Mouse (Mus musculus) heart, adult 10 weeks (tissue): ENCODE data around the gene BC037034. TPM values are rescaled to one million over a fixed set of nuclear protein-coding genes. Genes with fewer than 3 reads are reported as not detected.

Experiments used
- polyA plus RNA-seq: library from polyadenylated mRNA; stranded (reverse); fragments of 350-450 nt; fragmentation: Illumina TruSeq; extraction: RNeasy Lipid Tissue Mini Kit (QIAGEN cat#74804); gene quantifications from one replicate; pipeline ENCODE4 v1.2.3, GENCODE M21; 2014; ENCODE audit warnings: low read depth, low replicate concordance

BC037034 gene
- 7.1 TPM for polyA plus RNA-seq

DNA sequence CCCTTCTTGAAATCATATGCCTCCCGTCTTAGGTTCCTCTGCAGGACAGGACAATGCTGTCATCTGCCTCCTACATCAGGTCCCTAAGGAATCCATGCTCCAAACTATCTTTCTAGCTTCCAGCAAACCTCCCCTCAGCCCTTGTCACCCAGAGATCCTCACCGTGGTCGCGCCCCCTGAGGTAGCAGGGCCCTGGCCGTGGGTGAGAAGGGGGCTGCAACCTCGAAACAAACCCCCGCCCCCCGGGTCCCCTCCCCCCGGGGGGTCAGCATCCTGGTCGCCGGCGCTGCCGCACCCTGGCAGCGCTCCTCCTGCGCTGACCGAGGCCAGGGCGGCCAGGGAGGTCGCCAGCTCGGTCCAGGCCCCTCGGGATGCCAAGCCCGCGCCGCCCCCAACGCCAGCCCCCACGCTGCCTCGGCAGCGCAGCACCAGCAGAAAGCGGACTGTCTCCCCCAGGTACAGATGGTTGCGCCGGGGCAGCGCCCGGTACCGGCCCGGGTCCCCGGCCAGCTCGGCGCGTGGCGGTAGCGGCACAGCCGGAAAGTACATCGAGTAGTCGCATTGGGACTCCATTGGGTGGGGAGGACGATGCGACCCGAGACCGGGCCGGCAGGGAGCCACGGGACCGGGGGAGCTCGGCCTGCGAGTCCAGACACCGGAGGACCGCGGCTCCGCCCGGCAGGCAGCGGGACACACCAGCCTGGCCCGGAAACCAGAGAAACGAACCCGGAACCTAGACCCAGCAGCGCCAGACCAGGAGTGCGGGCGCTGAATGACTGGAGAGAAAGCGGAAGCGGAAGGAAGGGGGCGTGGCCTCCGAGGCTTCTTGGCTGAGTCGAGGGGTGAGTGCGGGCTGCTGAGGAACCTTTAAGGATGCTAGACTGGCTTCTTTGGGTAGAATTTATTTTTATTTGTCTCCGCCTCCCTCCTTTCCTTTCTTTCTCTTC lies at the start of gene BC037034:
Gene BC037034 (minus strand): TSS at position 774 of the 947 bp plus-strand sequence.

DNA sequence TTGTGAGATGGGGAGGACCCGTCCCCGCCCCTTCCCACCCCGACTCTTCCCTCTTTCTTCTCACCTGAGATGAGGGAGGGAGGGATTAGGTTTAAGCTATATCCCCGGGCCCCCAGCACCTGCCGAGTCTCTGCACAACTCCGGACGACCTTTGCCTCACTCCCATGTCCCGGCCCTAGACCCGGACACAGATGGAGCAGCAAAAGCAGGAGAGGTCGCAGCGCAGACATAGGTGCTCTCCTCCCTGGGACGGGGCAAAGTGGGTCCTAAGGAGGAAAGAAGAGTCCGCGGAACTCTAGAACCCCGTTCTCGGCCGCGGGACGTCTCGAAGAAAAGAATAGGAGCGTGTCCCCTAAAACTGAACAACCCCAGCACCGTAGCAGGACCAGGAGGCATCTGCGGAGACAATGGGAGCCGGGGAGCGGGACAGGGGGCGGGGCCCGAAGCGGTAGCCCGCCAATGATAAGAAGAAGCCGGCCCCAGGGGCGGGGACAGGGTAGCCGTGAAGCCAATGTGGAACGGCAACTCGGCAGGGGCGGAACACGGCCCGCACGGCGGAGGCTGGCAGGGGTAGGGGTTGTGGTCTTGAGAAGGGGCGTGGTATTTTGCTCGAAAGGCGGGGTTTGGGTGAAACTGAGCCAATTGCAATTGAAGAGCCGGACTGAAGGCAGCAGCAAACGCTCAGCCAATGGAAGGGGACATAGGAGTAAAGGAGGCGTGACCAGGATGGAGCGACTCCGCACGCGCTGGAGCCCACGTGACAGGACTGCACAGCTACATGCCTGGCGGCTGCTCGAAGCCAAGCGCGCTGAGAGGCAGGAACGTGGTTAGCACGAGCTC lies 16.0 kb upstream of the BC037034 start, which contains the start of the genes Gm43720, Gpc2 and Stag3:
Gene Gm43720 (minus strand): TSS at position 374 of the 840 bp plus-strand sequence.
Gene Gpc2 (minus strand): TSS at position 421 of the 840 bp plus-strand sequence.
Gene Stag3 (plus strand): TSS at position 656 of the 840 bp plus-strand sequence.

DNA sequence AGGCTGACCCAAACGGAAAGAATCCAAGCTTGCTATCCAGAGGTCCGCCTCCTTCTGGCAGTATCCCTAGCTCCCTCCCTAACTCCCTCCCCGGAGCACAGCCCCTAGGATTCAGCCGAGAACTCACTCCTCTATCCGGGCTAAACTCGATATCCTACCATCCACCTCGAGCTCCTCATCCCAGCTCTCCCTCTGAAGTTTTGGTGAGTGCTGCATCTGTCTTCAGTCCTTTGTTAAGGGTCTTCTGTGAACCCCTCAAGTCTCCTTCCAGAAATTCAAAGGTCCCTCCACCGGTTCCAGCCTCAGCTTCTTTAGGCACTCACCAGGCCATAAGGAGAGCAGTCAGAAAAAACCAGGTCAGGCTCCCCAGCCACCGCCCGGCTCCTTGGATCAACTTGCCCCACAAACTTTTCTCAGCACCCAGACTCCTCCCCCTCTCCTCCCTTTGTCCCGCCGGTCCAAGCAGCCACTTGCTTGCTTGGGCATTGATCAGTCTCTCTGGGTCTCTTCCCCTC lies 8.6 kb upstream of the BC037034 start, which contains the start of gene Gal3st4:
Gene Gal3st4 (minus strand): TSS at position 432 of the 515 bp plus-strand sequence.

DNA sequence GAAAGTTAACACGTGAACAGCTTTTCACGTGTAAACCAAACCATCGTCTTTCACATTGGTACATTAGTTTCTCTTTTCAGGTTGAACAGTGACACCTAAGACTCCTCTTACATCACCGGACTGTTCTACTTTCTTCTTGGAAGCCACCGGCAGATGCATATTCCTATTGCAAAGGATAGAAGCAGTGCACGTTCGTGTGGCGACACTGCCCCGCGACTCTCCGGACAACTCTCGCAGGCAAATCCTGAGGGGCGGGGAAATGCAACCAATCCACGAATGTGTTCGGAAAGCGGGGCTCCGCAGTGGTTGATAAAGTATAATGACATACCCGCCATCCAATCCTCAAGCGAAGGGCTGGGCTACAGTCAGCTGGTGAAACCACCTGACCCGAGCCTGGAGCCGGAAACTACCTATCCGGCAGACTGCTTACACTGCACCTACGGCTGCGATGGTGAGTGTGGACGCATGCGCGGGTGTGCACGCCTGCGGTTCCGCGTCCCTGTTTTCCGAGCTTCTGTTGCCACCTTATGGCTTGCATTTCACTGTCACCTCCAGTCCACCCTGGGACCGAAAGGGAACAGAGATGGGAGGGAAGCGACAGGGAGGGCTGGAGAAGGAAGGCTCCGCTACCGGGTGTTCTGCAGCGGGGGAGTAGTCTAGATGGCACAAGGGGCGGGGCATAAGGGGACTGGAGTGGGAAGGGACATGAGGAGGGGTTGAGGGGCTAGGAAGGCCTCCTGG lies 8.3 kb downstream of the BC037034 start, which contains the start of gene Lamtor4:
Gene Lamtor4 (plus strand): TSS at position 130 of the 741 bp plus-strand sequence.

DNA sequence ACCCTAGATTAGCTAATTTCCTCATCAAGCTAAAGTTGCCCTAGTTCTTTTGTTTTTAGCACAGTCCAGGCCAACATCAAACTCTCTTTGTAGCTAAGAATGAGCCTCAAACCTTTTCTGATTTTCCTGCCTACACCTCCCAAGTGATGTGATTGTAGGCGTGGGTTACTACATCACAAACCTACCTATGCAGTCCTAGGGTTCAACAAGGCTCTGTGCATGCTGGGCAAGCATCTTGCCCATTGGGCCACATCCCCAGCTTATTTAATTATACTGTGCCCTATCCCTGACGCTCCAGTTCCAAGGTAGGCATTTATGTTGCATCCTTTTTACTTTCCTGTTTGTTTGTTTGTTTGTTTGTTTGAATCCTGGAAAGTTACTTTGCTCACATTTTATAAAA lies 38.1 kb downstream of the BC037034 start, which contains the start of gene Nxpe5:
Gene Nxpe5 (plus strand): TSS at position 199 of the 400 bp plus-strand sequence.

Other genes with a start within 250 kb of the BC037034 start
- gene Smok3a, start 242.8 kb downstream of the BC037034 start, polyA plus RNA-seq, result not detected
- not detected for gene Smok3b, start 242.6 kb downstream of the BC037034 start, polyA plus RNA-seq
- gene Smok3c, start 210.8 kb downstream of the BC037034 start, polyA plus RNA-seq, result not detected
- 6.7 TPM for gene Zkscan1, start 178.9 kb downstream of the BC037034 start, polyA plus RNA-seq
- gene Zscan21, start 147.1 kb downstream of the BC037034 start, polyA plus RNA-seq, result 16.7 TPM
- gene Zfp113, start 108.3 kb downstream of the BC037034 start, polyA plus RNA-seq, result 3.8 TPM
- gene Cops6, start 103.0 kb downstream of the BC037034 start, polyA plus RNA-seq, result 160 TPM
- gene Ap4m1, start 92.0 kb downstream of the BC037034 start, polyA plus RNA-seq, result 13.0 TPM
- 14.8 TPM for gene Mcm7, start 91.6 kb downstream of the BC037034 start, polyA plus RNA-seq
- 41.9 TPM for gene Taf6, start 76.6 kb downstream of the BC037034 start, polyA plus RNA-seq
- gene Cnpy4, start 76.5 kb downstream of the BC037034 start, polyA plus RNA-seq, result 6.7 TPM
- 1.7 TPM for gene Mblac1, start 69.7 kb downstream of the BC037034 start, polyA plus RNA-seq
- gene Nxpe5, start 38.1 kb downstream of the BC037034 start, polyA plus RNA-seq, result 0.24 TPM
- 70.5 TPM for gene Lamtor4, start 8.6 kb downstream of the BC037034 start, polyA plus RNA-seq
- gene Gal3st4, start 8.8 kb upstream of the BC037034 start, polyA plus RNA-seq, result not detected
- gene Gm43720, start 15.9 kb upstream of the BC037034 start, polyA plus RNA-seq, result 0.18 TPM
- gene Gpc2, start 16.0 kb upstream of the BC037034 start, polyA plus RNA-seq, result 0.63 TPM
- 0.34 TPM for gene Stag3, start 16.2 kb upstream of the BC037034 start, polyA plus RNA-seq
- gene Pvrig, start 77.9 kb upstream of the BC037034 start, polyA plus RNA-seq, result not detected
- 4.1 TPM for gene Zfp157, start 177.4 kb upstream of the BC037034 start, polyA plus RNA-seq